Mouse (Mus musculus) testis, postnatal 14 days (tissue): Measurements from ENCODE around the gene Syngr4.
"Not testable (repeated sequence)": the region's sequence is repeated elsewhere in the genome, so short reads cannot be mapped to it uniquely, and the experiment has no call there.

ENCODE experiments used
- DNase-seq: peaks from one replicate; pipeline ENCODE4 v3.0.0; 2021; ENCODE audit warnings: low spot score

The Syngr4 gene

DNA sequence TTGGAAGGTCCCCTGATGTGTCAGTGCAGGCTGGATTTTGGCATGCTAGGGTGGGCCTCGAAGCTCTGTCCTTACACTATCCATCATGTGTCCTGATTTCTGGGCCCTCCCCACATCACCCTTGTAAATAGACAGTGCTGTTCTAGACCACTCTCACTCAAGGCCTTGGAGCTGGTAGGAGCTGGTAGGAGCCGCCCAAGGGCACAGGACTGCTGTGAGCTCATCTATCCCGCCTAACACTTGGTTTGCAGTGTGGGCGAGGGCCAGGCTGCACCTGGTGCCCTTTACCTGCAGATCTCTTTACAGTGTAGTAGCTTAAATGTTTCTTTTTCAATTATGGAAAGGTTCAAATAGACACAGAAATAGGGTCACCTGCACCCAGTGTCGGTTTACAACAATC lies 18.5 kb upstream of the Syngr4 start:
- no peak for DNase-seq

DNA sequence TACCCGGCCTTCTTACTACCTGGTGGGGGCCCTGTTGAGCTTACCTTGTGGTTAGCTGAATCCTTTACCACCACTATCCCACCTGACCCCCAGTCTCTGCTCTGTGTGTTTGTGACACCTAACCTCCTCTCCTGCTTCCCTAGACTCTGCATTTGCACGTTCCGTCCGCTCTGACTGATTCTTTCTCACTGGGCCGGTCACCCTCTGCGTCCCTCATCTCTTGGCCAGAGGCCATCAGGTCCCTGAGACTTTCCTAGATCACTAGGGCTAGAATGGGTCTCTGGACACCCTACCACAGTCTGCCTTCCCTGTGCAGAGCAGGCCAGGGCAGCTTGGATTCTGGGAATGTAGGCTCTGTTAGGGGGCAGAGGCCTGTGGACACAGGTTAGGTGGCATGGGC lies 17.6 kb upstream of the Syngr4 start:
- no peak for DNase-seq

DNA sequence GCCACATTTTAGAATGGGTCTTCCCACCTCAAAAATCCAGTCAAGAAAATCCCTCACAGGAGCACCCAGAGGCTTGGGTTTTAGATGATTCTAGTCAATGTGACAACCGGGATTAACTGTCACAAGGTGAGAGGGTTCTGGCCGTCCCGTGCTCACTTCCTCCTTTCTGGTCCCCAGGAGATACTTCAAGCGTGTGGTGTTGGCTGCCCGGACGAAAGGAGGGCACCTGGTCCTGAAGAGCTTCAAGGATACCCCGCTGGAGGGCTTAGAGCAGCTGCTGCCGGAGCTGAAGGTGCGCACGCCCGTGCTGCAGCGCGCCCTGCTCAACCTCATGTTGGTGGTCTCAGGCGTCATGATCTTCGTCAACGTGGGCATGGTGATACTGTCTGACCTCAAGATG lies 12.6 kb upstream of the Syngr4 start:
- no peak for DNase-seq

DNA sequence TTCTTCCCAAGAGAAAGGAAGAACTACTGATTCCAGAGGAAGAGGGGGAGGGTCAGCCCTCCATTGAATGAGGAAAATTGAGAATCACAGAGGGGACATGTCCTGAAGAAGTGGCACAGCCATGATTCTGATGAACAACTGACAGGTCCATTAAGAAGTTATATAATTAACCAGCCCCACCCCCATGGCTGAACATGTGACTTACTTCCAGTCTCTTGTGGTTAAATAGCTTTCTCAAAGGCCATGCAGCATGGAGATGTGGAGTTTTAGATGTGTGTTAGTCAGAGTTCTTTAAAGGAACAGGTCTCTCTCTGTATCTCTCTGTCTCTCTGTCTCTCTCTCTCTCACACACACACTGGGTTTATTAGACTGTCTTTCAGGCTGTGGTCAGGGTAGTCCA lies 11.9 kb upstream of the Syngr4 start:
- no peak for DNase-seq

DNA sequence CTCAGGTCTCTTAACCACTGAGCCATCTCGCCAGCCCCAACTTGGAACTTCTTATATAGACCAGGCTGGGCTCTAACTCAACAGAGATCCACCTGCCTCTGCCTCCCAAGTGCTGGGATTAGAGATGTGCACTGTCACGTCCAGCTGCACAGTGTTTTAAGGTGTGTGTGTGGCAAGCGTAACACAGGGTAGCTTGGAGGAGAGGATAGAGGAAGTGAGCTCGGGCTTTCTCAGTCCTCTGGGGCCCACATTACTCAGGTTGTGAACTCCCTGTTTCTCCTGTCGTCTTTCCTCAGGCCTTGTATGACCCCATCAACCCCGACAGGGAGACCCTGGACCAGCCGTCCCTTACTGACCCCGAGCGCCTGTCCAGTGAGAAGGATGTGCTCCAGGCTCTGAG lies 10.1 kb upstream of the Syngr4 start:
- DNase-seq = no peak

DNA sequence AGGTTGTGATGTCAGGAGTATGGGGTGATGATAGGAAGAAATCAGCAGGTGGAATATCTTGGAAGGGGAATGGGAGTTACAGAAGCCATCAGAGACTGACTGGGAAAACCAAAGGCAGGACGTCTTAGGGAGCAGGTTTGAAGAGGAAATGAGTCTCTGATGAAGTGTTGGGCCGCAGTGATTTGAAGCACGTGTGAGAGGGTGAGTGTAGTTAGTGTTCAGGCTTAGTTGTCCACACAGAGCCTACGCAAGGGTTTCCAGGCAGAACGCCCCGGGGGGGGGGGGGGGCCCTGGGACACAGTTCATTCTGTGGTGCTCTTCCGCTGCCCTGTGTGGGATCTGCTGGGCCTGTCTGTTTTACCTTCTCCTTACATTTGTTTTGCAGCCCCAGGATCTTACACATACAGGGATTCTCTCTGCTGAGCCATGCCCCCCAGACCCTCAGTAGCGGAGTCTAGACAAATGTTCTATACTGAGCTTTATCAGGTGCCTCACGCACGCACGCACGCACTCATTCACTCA lies 6.0 kb upstream of the Syngr4 start:
- DNase-seq = no peak

DNA sequence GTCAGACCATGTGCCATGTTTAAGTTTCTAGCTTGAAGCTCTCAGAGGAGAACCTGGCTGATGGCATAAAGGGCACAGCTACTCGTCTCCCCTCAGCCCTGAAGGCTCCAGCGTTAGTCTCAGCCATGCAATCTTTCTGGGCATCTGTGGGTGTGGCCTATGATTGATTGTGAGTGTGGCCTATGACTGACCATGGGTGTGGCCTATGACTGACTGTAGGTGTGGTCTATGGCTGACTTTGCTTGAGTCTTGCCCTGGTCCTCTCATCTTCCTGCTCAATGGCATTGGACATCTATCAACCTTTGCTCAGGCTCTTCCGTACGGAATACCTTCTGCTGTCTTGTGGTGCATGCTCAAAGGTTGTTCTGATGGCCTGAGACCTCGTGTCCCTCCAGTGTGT lies 5.0 kb upstream of the Syngr4 start:
- DNase-seq = no peak

DNA sequence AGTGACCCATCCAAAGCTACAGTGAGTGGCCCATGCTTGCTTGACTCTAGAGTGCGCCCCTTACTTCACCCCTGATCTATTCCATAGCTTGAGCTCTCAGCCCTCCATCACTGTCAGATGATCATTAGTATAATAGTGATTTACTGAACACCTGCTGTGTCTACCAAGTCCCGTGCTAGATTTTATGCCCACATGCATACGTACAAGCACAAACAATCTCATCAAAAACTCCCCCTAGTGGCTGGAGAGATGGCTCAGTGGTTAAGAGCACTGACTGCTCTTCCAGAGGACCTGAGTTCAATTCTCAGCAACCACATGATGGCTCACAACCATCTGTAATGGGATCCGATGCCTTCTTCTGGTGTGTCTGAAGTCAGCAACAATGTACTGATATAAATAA lies 1.6 kb upstream of the Syngr4 start:
- DNase-seq = not testable (repeated sequence)

DNA sequence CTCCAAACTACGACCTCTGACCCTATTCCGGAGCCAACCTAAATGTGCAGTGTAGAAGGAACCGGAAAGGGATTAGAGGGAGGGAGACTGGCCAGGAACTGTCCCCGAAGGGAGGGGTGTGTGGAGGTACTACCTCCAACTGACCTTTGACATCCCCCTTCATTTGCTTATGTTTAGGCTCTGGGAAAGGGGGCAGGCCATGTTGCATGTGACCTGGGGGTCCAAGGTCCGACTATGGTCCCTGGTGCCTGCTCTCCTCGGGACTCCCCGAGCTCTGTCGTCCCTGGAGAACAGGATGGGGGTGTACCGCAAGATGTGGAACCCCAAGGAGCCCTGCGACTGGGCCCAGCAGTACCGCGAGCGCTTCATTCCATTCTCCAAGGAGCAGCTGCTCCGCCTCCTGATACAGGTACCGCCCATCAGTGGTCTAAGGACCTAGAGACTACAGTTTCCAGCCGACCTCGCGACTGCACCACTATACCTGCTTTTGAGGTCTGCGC lies 794 bp upstream of the Syngr4 start:
- DNase-seq = peak; percentile 71

DNA sequence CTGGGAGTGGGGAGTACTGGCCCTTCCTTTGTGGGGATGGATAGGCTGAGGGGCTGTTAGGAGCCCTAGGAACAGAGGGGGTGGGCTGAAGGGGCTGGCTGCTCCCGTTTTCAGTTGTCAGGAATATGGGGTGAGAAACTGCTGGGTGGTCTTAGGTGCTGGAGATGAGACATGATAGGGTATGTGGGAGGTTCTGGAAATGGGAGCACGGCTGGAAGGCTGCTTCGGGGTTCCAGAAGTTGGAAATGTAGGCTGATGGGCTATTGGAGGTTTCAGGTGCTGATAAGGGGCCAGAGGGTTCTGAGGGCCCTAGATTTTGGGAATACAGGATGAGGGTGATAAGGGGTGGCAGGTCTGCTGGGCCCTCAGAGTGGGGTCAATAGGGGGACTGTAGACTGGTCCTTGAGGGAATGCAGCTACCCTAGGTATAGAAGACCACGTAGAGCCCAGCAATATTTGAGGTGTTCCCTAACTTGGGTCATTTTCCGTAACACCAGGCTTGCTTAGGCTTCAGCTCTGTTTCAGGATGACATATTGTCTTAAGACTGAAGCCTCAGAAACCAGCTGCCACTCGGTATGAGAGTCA lies 490 bp downstream of the Syngr4 start:
- no peak for DNase-seq

DNA sequence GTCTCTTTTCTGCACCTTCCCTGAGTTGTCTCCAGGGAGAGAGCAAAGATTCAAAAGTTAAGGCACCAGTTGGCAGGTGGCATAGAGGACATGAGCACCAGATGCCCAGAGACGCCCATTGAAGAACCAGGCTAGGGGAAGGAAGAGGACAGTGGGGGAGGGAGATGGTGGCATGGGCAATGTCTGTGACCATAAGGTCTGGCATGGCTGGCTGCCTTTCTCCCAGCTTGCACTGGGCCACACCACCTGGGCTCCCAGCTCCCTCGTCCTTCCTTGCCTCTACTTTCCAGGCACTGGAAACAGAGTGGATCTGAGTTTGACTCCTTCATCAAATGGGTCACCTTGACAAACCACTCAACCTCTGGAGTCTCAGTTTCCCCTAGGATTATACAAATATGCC lies 3.9 kb downstream of the Syngr4 start:
- no peak for DNase-seq

DNA sequence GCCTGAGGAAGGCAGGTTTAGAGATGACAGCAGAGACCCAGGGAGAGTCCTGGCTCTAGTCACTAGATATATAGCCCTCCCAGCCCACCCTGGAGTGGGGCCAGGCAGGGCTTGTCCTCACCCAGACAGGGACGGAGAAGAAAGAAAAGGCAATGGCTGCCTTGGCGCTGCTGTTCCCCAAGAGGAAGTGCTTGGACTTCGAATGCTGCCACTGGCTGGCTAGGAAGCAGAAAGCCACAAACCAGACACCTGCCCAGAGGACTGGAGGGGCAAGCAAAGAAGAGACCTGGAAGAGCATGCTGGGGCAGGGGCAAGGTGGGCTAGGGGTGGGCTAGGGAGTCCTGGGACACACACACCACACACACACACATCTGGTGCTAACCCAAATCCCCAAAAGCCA lies 9.3 kb downstream of the Syngr4 start:
- no peak for DNase-seq

DNA sequence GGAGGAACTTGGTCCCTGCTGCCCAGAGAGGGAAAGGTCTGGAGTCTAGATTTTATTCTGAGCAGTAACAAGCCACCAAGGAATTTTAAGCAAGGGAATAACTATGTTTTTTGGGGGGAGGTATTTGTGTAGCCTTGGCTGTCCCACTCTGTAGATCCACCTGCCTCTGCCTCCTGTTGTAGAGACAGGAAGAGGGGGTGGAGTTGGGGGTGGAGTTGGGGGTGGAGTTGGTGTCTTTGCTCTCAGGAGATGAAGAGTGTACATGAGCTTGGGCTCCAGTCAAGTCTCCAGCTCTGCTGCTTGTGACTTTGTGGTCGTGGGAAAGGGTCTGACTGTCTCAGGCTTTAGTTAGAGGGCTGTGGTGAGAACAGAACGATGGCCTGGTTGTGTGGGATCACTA lies 15.5 kb downstream of the Syngr4 start:
- DNase-seq = no peak

DNA sequence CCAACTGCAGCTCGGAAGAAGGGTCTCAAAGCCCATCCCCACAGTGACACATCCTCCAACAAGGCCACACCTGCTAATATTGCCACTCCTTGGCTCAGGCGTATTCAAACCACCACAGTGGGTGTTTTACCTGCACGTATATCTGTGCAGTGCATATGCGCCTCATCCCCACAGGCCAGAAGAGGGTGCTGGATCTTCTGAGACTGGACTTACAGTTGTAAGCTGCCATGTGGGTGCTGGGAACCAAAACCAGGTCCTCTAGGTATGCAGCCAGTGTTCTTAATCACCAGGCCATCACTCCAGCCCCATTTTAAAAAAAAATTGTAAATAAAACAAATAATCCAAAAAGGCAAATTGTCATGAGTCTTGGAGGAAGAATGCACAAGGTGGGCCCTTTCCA lies 16.0 kb downstream of the Syngr4 start:
- DNase-seq = no peak

DNA sequence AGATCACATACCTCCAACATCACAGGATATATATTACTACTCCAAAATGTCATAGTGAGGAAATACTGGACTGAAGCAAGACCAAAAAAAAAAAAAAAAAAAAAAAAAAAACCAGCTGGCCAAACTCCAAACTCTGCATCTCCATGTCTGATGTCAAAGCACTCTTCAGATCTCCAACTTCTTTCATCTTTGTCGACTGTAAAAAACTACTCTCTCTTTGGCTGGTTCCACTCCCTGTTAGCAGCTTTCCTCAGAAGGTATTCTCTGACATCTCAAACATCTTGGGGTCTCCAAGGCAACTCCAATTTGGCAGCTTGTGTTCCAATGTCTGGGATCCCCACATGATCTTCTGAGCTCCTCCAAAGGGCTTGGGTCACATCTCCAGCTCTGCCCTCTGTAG lies 18.2 kb downstream of the Syngr4 start, which contains the start of gene Grin2d:
Gene Grin2d (minus strand): TSS at position 101 of the 400 bp plus-strand sequence.
- DNase-seq = not testable (repeated sequence)

DNA sequence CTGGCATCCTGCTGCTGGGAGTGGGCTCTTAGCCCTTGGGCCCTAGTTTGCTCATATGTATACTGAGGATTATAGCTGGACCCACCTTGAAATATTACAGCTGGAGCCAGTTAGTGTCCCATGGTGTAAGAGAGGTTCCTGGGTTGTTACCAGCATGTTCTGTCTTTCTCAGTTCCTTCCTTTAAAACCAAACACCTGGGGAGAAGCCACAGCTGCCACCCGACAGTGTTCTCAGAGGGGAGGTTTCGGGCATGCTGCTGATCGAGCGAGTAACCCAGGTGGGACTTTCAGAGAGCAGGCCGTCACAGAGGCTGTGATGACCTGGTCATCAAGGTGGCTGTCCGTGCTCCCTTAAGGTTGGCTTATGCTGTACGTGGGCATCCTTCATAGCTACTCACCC lies 19.6 kb downstream of the Syngr4 start:
- no peak for DNase-seq

DNA sequence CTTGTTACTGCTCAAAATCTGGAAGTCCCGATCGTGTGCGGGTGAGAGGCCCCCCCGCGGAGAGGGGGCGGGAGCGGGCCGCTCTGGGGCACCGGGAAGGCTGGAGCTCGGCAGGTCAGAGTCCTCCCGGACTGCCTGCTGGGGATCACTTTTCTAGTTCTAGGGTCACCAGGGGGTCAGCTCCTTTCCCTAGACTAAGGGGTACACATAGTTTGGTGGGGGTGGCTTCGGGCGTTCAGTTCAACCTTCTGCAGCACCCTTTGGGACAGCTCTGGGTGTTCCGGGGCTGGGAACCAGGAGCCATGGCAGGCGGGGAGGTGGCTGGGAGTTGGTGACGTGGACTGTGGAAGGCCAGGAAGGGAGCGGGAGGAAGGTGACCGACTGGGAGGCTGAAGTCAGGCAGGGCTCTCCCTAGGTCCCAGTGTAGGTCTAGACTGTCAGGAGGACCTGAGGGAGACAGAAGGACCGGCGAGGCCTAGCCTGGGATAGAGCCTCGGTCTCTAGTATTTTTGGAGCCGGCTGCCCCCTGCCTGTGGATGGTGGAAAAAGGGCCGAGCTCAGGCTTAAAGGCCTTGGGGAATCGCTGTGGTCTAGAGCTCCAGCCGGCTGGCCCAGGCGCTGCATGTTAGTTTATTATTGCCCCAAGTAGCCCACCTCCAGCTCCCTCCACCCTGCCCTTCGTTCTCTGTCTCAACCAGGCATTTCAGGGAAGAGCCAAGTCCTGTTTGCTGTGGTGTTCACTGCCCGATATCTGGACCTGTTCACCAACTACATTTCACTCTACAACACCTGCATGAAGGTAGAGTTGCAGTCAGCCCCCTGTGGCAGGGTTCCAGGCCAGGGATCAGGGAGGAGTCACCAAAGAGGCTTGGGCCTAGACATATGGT lies 23.2 kb downstream of the Syngr4 start:
- peak; percentile 57 for DNase-seq

DNA sequence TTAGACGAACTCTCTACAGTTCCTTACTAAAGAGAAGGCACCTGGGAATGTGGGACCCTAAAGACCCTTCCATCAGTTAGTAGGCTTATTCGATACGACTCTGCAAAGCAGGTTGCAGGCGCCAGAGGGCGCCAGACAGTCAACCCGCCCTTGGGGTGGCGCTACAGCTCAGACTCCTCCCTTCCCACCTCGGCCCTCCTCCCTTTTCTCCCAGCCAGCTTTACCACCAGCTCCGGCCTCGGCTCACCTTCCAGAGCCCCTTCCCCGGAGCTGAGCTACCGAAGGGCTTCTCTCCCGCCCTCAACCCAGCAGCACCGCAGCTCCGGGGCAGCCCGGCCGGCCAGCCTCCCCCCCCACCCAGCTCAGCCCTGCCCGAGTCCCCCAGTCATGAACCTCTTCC lies 23.9 kb downstream of the Syngr4 start, which contains the start of gene Kdelr1:
Gene Kdelr1 (plus strand): TSS at position 149 of the 400 bp plus-strand sequence.
- peak; percentile 88 for DNase-seq

DNA sequence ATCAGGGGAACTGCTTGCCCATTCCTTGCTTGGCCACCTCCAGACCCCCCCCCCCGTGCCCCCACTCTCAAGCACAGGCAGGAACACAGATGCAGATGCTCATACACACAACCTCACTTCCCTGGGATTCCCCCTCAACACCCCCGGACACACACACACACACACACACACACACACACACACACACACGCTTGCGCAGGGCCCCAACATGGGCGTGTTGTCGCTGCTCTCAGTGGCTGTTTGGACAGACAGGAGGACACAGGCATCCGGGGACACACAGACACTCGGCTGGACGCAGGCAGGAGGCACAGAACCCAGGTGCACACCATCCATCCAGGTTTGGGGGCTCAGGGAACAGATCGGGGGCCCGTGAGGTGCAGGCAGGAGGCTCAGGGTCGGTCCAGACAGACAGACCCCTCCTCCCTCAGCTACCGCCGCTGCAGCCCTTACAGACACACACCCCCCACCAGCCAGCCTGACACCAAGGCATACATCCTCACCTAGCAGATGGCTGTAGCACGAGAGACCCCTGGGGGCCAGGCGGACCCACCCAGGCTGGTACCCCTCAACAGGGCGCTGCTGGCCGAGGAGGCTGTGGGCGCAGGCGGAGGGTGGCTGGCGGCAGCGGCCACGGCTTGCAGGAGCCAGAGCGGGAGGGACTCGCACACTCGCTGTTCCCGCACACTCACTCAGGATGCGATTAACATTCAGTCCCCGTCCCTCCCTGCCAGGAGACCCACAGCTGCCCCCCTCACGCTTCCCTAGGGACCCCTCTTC lies 26.0 kb downstream of the Syngr4 start:
- no peak for DNase-seq

DNA sequence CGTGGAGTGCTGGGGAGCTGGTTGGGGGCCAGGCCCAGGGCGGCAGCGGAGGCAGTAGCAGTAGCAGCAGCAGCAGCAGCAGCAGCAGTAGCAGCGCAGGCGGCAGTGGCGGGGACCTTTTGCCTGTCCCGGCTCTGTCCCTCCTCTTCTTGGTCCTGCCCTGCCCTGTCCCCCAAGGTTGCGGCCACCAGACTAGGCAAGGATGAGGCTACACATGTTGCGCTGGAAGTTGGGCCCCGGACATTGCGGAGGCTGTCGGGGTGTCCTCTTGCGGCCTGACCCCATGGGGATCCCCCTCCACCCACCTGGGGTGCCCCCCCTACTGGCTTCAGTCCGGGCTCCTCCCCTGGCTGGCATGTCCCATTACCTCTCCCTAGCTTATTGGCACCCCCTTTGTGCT lies 26.7 kb downstream of the Syngr4 start:
- no peak for DNase-seq

DNA sequence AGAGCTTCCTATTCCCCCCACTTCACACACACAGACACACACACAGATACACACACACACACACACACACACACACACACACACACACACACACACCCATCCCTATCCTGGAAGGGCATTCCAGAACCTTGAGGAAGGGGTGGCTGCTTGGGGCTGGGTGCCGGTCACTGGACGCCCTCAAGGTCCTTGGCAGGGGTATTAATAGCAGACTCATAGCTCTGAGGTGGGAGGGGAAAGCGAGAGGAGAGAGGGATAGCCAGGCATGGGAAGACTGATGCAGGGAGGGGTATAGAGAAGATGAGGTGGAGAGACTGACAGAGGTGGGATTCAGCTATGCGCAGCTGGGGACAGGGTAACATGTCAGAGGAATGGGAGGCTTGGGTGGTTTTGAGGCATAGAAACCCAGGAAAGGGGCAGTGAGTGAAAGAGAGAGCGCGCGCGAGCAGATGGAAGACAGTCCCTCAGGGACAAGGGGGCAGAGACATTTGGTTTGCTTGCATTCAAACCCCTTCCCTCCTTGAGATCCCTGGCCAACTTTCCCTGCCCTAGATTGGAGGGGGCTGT lies 27.3 kb downstream of the Syngr4 start:
- no peak for DNase-seq

DNA sequence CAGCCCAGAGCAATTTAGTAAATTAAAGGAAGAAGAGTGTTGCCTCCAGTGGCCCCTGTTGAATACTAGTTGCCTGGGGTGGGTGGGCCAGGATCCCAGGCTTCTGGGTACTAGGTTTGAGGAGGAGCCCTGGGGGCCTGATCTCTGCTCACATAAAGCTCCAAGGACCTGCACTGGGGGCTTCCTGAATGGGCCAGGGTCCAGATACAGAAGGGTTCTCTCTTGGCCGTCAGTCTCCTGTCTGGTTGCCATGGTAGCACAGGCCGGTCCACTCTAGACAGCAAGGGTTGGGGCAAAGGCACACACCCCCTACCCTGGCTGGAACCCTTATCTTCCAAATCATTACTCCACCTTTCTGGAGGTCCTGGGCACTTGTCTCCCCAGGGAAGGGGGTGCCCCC lies 28.6 kb downstream of the Syngr4 start:
- no peak for DNase-seq
